Mouse (Mus musculus) brain, embryonic 14.5 days (tissue): Measurements from ENCODE around the gene AA467197.

Experiments used
- CTCF ChIP-seq: fragments of 200-500 bp; IDR thresholded peaks from 2 replicates; pipeline ENCODE4 v1.5.1; 2012; ENCODE audit warnings: inconsistent platforms, mild to moderate bottlenecking, moderate library complexity, borderline replicate concordance; ENCODE audit not compliant: insufficient read depth, insufficient read length; ENCODE audit errors: extremely low read depth
- POLR2A ChIP-seq: fragments of 200-500 bp; IDR thresholded peaks from 2 replicates; pipeline ENCODE4 v1.6.1; 2012; ENCODE audit warnings: mild to moderate bottlenecking, inconsistent platforms, borderline replicate concordance; ENCODE audit not compliant: poor library complexity, insufficient read depth, insufficient read length, severe bottlenecking; ENCODE audit errors: extremely low read depth

- TF ChIP-seq CTCF (peak; percentile 89), POLR2A (no peak)
These were observed 7.8 kb upstream of the AA467197 start for GRCm38 (mm10) chr2:122628976-122629375.
